Mouse (Mus musculus) stomach, embryonic 16.5 days (tissue): ENCODE data around the gene Snx10. TPM values are rescaled to one million over a fixed set of nuclear protein-coding genes. Genes with fewer than 3 reads are reported as not detected.

Experiments
- ATAC-seq: fragments of 200-750 bp; cut with Nextera tagmentation; 2 replicates; pipeline ENCODE4 v1.8.0; 2017; ENCODE audit warnings: moderate number of reproducible peaks, moderate TSS enrichment; ENCODE audit not compliant: insufficient read depth, low FRiP score
- H3K27ac ChIP-seq: fragments of 300-500 bp; sonication (generic); 2 replicates; pipeline ENCODE4 v1.5.1; 2014; ENCODE audit warnings: low read length
- H3K27me3 ChIP-seq: fragments of 300-500 bp; sonication (generic); 2 replicates; pipeline ENCODE4 v1.6.1; 2014; ENCODE audit warnings: low read length, control low read depth, mixed read lengths; ENCODE audit not compliant: control insufficient read depth, insufficient read depth
- H3K36me3 ChIP-seq: fragments of 300-500 bp; sonication (generic); 2 replicates; pipeline ENCODE4 v1.6.1; 2014; ENCODE audit warnings: low read length; ENCODE audit not compliant: control insufficient read depth, insufficient read depth
- H3K4me1 ChIP-seq: fragments of 300-500 bp; sonication (generic); 2 replicates; pipeline ENCODE4 v1.6.1; 2014; ENCODE audit warnings: low read length, control low read depth, mixed read lengths; ENCODE audit not compliant: control insufficient read depth, insufficient read depth
- H3K4me2 ChIP-seq: fragments of 300-500 bp; sonication (generic); 2 replicates; pipeline ENCODE4 v1.6.1; 2014; ENCODE audit warnings: low read depth, low read length, mixed read lengths
- H3K4me3 ChIP-seq: fragments of 300-500 bp; sonication (generic); replicated peaks from 2 replicates; pipeline ENCODE4 v1.5.1; 2014; ENCODE audit warnings: mild to moderate bottlenecking, low read length
- H3K9ac ChIP-seq: fragments of 300-500 bp; sonication (generic); 2 replicates; pipeline ENCODE4 v1.6.1; 2014; ENCODE audit warnings: low read length
- H3K9me3 ChIP-seq: fragments of 300-500 bp; sonication (generic); replicated peaks from 2 replicates; pipeline ENCODE4 v1.6.1; 2016; ENCODE audit warnings: low read length, control low read depth; ENCODE audit not compliant: control insufficient read depth
- WGBS: fragments of 180-500 bp; shearing (Covaris S2); extraction: QIAGEN DNeasy Blood & Tissue Kit; methylation state at CpG from one replicate; pipeline ENCODE4 v1.1.7; 2014; 5-methylcytosine and 5-hydroxymethylcytosine counted together
- polyA plus RNA-seq: library from polyadenylated mRNA; unstranded; fragments of >200 nt; fragmentation: Nextera tagmentation; extraction: Ambion mirVana; gene quantifications from 2 replicates; pipeline ENCODE4 v1.2.1, GENCODE M21; 2015

Snx10 gene
- polyA plus RNA-seq, 1 experiment from 2014 or later = 17.1 TPM

GRCm38 (mm10) chr6:51573136-51573535 lies 49.4 kb downstream of the Snx10 start:
- Histone ChIP-seq H3K4me1 (no peaks in the 10 kb centered on the region), H3K9ac (no peak overlapping the region), H3K9me3 (no peaks in the 10 kb centered on the region), H3K27me3 (no peaks in the 10 kb centered on the region), H3K36me3 (no peaks in the 10 kb centered on the region), H3K4me2 (no peak overlapping the region), H3K4me3 (no peak overlapping the region), H3K27ac (no peak overlapping the region)
- ATAC-seq = no peak
- 77% methylated on average over 4 of the region's 4 CpGs for WGBS

GRCm38 (mm10) chr6:51574132-51574531 lies 50.4 kb downstream of the Snx10 start:
- Histone ChIP-seq H3K4me1 (no peaks in the 10 kb centered on the region), H3K4me2 (no peak overlapping the region), H3K4me3 (no peak overlapping the region), H3K9me3 (no peaks in the 10 kb centered on the region), H3K27me3 (no peaks in the 10 kb centered on the region), H3K27ac (no peak overlapping the region), H3K36me3 (no peaks in the 10 kb centered on the region), H3K9ac (no peak overlapping the region)
- 84% methylated on average over 13 of the region's 13 CpGs for WGBS
- ATAC-seq = no peak

DNA sequence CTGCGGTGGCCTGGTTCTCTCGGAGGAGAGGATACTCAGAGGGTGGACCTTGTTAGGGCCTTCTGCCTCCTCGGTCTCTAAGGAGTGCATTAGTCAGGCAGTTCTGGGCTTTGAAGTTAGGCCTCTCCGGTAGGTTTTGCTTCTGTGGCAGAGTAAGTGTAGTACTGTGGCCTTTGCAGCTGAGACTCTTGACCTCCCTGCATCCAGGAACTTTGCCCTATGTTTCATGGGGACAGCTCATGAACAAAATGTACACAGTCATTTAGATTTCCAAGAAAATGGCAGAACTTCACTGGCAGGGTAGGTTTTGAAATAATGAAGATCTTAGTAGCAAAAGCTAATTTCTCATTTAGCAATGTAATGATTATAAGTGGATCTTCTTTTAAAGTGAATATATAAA lies 54.7 kb downstream of the Snx10 start:
- H3K9ac ChIP-seq = no peak overlapping the region
- no peak for ATAC-seq
- no peaks in the 10 kb centered on the region for H3K4me1 ChIP-seq
- H3K4me3 ChIP-seq = no peak overlapping the region
- no peak overlapping the region for H3K27ac ChIP-seq
- H3K27me3 ChIP-seq = no peaks in the 10 kb centered on the region
- no peak overlapping the region for H3K4me2 ChIP-seq
- no peaks in the 10 kb centered on the region for H3K9me3 ChIP-seq
- WGBS = 81% methylated on average over 4 of the region's 4 CpGs
- no peaks in the 10 kb centered on the region for H3K36me3 ChIP-seq

- H3K4me2 ChIP-seq = no peak overlapping the region
- no peaks in the 10 kb centered on the region for H3K27me3 ChIP-seq
- H3K4me3 ChIP-seq = no peak overlapping the region
- 24% methylated on average over 18 of the region's 18 CpGs for WGBS
- H3K9me3 ChIP-seq = no peaks in the 10 kb centered on the region
- H3K9ac ChIP-seq = no peak overlapping the region
- H3K4me1 ChIP-seq = no peaks in the 10 kb centered on the region
- peak; percentile 81; the same call in 1 of the 2 replicates for ATAC-seq
- no peaks in the 10 kb centered on the region for H3K36me3 ChIP-seq
- no peak overlapping the region for H3K27ac ChIP-seq
These were observed 56.5 kb downstream of the Snx10 start for GRCm38 (mm10) chr6:51580040-51580680.

- no peak overlapping the region for H3K27ac ChIP-seq
- H3K36me3 ChIP-seq = no peaks in the 10 kb centered on the region
- 87% methylated on average over 9 of the region's 9 CpGs for WGBS
- no peak for ATAC-seq
- H3K27me3 ChIP-seq = no peaks in the 10 kb centered on the region; the same call in 1 of the 2 replicates
- H3K4me3 ChIP-seq = no peak overlapping the region
- no peaks in the 10 kb centered on the region for H3K4me1 ChIP-seq
- no peak overlapping the region for H3K4me2 ChIP-seq
- no peak overlapping the region for H3K9ac ChIP-seq
- H3K9me3 ChIP-seq = no peaks in the 10 kb centered on the region
These were observed 57.7 kb downstream of the Snx10 start for GRCm38 (mm10) chr6:51581418-51581817.

- H3K27me3 ChIP-seq = no peaks in the 10 kb centered on the region; the same call in 1 of the 2 replicates
- no peak for ATAC-seq
- H3K4me1 ChIP-seq = no peaks in the 10 kb centered on the region
- no peaks in the 10 kb centered on the region for H3K9me3 ChIP-seq
- H3K9ac ChIP-seq = no peak overlapping the region
- H3K36me3 ChIP-seq = no peaks in the 10 kb centered on the region
- H3K4me3 ChIP-seq = no peak overlapping the region
- no peak overlapping the region for H3K4me2 ChIP-seq
- H3K27ac ChIP-seq = no peak overlapping the region
- 87% methylated on average over 9 of the region's 9 CpGs for WGBS
These were observed 58.4 kb downstream of the Snx10 start for GRCm38 (mm10) chr6:51582051-51582450.

DNA sequence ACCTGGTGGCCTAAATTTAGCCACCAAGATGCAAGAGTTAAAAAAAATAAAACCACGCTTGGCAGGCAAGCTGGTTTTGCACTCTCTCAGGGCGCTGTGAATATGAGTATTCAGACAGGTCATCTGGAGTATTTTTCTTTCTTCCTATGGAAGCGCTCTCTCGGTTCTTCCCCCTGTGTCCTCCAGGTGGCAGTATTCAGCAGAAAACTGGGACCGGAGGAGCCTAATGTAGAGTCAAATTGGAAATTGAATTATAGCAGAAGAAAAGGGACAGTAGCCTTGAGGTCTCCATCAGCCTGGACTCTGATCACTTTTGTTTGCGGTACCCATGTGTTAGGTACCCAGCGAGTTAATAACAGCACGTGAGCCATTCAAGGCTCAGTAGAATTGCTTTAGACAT lies 62.3 kb downstream of the Snx10 start:
- Histone ChIP-seq H3K4me1 (no peaks in the 10 kb centered on the region), H3K27me3 (no peaks in the 10 kb centered on the region; the same call in 1 of the 2 replicates), H3K4me3 (no peak overlapping the region), H3K9ac (no peak overlapping the region), H3K4me2 (no peak overlapping the region), H3K36me3 (no peaks in the 10 kb centered on the region), H3K27ac (no peak overlapping the region), H3K9me3 (no peaks in the 10 kb centered on the region)
- 22% methylated on average over 8 of the region's 8 CpGs for WGBS
- ATAC-seq = no peak

GRCm38 (mm10) chr6:51587266-51587665 lies 63.6 kb downstream of the Snx10 start:
- Histone ChIP-seq H3K27ac (no peak overlapping the region), H3K4me3 (no peak overlapping the region), H3K4me1 (peaks cover 3% of the 10 kb centered on the region), H3K9me3 (no peaks in the 10 kb centered on the region), H3K27me3 (no peaks in the 10 kb centered on the region; the same call in 1 of the 2 replicates), H3K4me2 (no peak overlapping the region), H3K36me3 (no peaks in the 10 kb centered on the region), H3K9ac (no peak overlapping the region)
- no peak for ATAC-seq
- 87% methylated on average over 3 of the region's 3 CpGs for WGBS

GRCm38 (mm10) chr6:51591264-51591663 lies 67.6 kb downstream of the Snx10 start:
- H3K36me3 ChIP-seq = no peaks in the 10 kb centered on the region
- ATAC-seq = no peak
- H3K9me3 ChIP-seq = no peaks in the 10 kb centered on the region
- H3K4me2 ChIP-seq = no peak overlapping the region
- 52% methylated on average over 1 of the region's 1 CpGs for WGBS
- H3K27ac ChIP-seq = no peak overlapping the region
- H3K4me3 ChIP-seq = no peak overlapping the region
- no peaks in the 10 kb centered on the region; the same call in 1 of the 2 replicates for H3K27me3 ChIP-seq
- H3K9ac ChIP-seq = no peak overlapping the region
- H3K4me1 ChIP-seq = peaks cover 13% of the 10 kb centered on the region
